ENCODE assay signal across 13 mouse cellular contexts in genomic region chr12:57536056-57536908, GRCm38 (mm10). TPM values are rescaled to one million over a fixed set of nuclear protein-coding genes. Genes with fewer than 3 reads are reported as not detected.
DNase-seq lines count a peak whose midpoint lies in the region.
"Had no signal": no experiment of that assay in that cellular context is flagged by ENCODE, and none has a peak within 500 bp of the region (broad histone marks: within the 10 kb centered on the region; RNA-seq: fewer than 3 reads in every experiment).

No protein-coding gene starts in this region.

- peaks cover 9% of the 10 kb centered on the region; the same call in 1 of the 2 replicates for H3K4me1 ChIP-seq in heart, embryonic 10.5 days

- peaks cover 82% of the 10 kb centered on the region for H3K27me3 ChIP-seq in heart, embryonic 10.5 days (ENCODE audit: insufficient read depth, poor library complexity, severe bottlenecking)

- WGBS in heart, embryonic 10.5 days: 1% methylated on average over 25 of the region's 25 CpGs
- 4% methylated on average over 25 of the region's 25 CpGs for WGBS in large intestine, adult 2 months

- no peaks in the 10 kb centered on the region for H3K36me3 ChIP-seq in heart, embryonic 10.5 days
- H3K36me3 ChIP-seq: heart, embryonic 15.5 days had no signal

- DNase-seq in heart, embryonic 10.5 days (ENCODE audit: low spot score): peak; percentile 74
- DNase-seq in heart, adult 9 months (ENCODE audit: low spot score in 2 of 2): no peak
- peak; percentile 15 for DNase-seq in R1 (ENCODE audit: low read depth, low spot score)
- peak; percentile 65 for DNase-seq in large intestine, adult 2 months (ENCODE audit: low read depth, low spot score)
- peak; percentile 38 for DNase-seq in lung, postnatal 25 days (ENCODE audit: low spot score)
- DNase-seq in spleen, postnatal 36 days (ENCODE audit: low spot score in 2 of 2): no peak
- DNase-seq in left cerebral cortex, postnatal 36 days (ENCODE audit: low spot score in 2 of 2): no peak
- DNase-seq in cerebellum, adult 8-10 months: no peak

- no peaks in the 10 kb centered on the region for H3K9me3 ChIP-seq in heart, embryonic 10.5 days
- H3K9me3 ChIP-seq: heart, embryonic 15.5 days had no signal

- intact Hi-C loops in left cerebral cortex, postnatal 36 days (cut with DNase I): loop anchor here (5.0 kb wide), 2 partner anchors 839 to 924 kb away; partner anchors contain the start of gene Nkx2-9

- H3K4me3 ChIP-seq in heart, embryonic 10.5 days: no peak overlapping the region
- H3K4me3 ChIP-seq: heart, embryonic 15.5 days had no signal

- no peak overlapping the region for H3K27ac ChIP-seq in heart, embryonic 10.5 days
- H3K27ac ChIP-seq: heart, embryonic 15.5 days had no signal

RNA-seq across cellular contexts. Expression of gene Foxa1, which starts 10.4 kb away (rescaled TPM):
- 0.09 and 0.77 TPM in 2 replicates for polyA plus RNA-seq in heart, embryonic 10.5 days (2016; fragmentation: Nextera tagmentation; extraction: Ambion mirVana)
- polyA plus RNA-seq in large intestine, adult 2 months (2012; rRNA removed): 10.7 and 11.2 TPM in 2 replicates
- total RNA-seq in left cerebral cortex, postnatal 36 days (2021): not detected
- total RNA-seq: left cerebral cortex, postnatal 10 days; monocyte, adult 5-6 weeks had no signal
- polyA plus RNA-seq: cortical plate, adult 2 months; inflammation-experienced regulatory T-cells, adult 6 months had no signal

RNA-seq across cellular contexts. Expression of gene Ttc6, which starts 27.6 kb away (rescaled TPM):
- 0.25 and 0.62 TPM in 2 replicates for polyA plus RNA-seq in heart, embryonic 10.5 days (2016; fragmentation: Nextera tagmentation; extraction: Ambion mirVana)
- 0.33 and 0.71 TPM in 2 replicates for polyA plus RNA-seq in large intestine, adult 2 months (2012; rRNA removed)
- under 1 TPM; 0.09 to 0.20 TPM for total RNA-seq in left cerebral cortex, postnatal 36 days (2021)
- polyA plus RNA-seq: inflammation-experienced regulatory T-cells, adult 6 months had no signal

Comparison
In these comparisons a context has a peak if more than half of its experiments do, and no peak if none do; other contexts are left out.
1. DNase-seq: peak in heart, embryonic 10.5 days (single experiment), R1 (single experiment), large intestine, adult 2 months (single experiment) and lung, postnatal 25 days (single experiment); none in heart, adult 9 months (0 of 2), spleen, postnatal 36 days (0 of 2), left cerebral cortex, postnatal 36 days (0 of 2) and cerebellum, adult 8-10 months (single experiment).